Mouse (Mus musculus) CH12.LX (cell line): ENCODE data around the gene Tmem45a.

Experiments
- CTCF ChIP-seq, 2 experiments: IDR thresholded peaks in 1 of 2; conservative IDR thresholded peaks in 1 of 2; 2 replicates each; pipeline ENCODE4 v1.5.1; 2011 to 2012; ENCODE audit warnings: low read depth in 2 of 2, low read length in 2 of 2, improper control_type of control experiment in 1 of 2, inconsistent platforms in 1 of 2, mild to moderate bottlenecking in 1 of 2, moderate library complexity in 1 of 2
- HCFC1 ChIP-seq: IDR thresholded peaks from 2 replicates; pipeline ENCODE4 v1.6.1; 2012; ENCODE audit warnings: low read depth, mild to moderate bottlenecking, inconsistent platforms, low read length, improper control_type of control experiment
- UBTF ChIP-seq: IDR thresholded peaks from 2 replicates; pipeline ENCODE4 v1.6.1; 2012; ENCODE audit warnings: low read depth, mild to moderate bottlenecking, inconsistent platforms, low read length, improper control_type of control experiment, moderate library complexity
- USF1 ChIP-seq: IDR thresholded peaks from 2 replicates; pipeline ENCODE4 v1.6.1; 2014; ENCODE audit warnings: low read depth, mild to moderate bottlenecking, inconsistent platforms, low read length, improper control_type of control experiment

GRCm38 (mm10) chr16:56831986-56832385 is 54.0 kb downstream of the Tmem45a start:
- TF ChIP-seq CTCF (conservative IDR thresholded peaks at IDR 0.05 in 1 of 2, IDR thresholded peaks at IDR 0.05 in 1 of 2; ENCODE audit: low read depth in 2 of 2, low read length in 2 of 2) (no peak), UBTF (no peak), USF1 (no peak), HCFC1 (no peak)
